Mouse (Mus musculus) cerebellum, adult 18-20 months (tissue): ENCODE measurements around the gene Isl1.

Source experiments
- DNase-seq, 2 experiments: peaks; one replicate each; pipeline ENCODE4 v3.0.0; 2021

Gene Isl1

DNA sequence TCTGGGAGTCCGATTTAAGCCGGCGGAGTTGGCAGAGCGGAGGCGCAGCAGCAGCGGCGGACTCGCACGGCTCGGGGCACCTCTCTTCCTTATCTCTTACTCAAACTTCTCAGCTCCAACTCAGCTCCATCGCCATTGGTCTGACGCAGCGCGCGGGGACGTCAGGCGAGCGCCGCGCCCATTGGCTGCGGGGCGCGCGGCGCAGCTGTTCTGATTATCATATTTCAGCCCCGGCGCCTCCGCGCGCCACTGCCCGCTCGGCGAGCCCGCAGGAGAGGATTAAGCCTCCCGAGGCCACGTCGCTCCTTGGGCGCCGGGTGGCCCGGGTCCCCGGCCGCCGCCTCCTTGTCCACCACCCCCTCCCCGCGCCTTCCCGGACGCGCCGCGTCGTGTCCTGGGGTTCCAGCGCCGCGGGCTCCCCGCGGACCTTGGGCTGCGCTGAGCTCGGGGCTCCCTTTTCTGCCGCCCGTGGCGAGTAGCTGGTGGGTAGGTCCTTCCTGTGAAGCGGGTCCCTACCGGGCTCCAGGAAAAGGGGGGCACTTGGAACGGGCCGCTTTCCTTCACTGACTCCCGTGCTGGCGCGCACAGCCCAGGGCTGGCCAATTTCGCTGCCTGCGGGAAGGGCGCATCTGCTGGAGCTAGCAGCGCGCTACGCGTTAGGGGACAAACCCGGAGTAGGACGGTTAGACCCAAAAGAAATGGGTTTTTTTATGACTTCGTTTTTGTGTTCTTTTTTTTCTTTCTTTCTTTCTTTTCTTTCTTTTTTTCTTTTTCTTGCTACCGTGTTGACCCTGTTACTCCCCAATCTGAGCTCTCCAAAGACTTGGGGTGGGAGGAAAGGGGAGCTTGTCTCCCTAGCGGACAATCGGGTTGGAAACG, at the start of gene Isl1:
Isl1 (minus strand) TSS at position 106 of the 879 bp plus-strand sequence.
- no peak for DNase-seq

GRCm38 (mm10) chr13:116335763-116336162, 26.3 kb upstream of the Isl1 start:
- DNase-seq, result no peak

DNA sequence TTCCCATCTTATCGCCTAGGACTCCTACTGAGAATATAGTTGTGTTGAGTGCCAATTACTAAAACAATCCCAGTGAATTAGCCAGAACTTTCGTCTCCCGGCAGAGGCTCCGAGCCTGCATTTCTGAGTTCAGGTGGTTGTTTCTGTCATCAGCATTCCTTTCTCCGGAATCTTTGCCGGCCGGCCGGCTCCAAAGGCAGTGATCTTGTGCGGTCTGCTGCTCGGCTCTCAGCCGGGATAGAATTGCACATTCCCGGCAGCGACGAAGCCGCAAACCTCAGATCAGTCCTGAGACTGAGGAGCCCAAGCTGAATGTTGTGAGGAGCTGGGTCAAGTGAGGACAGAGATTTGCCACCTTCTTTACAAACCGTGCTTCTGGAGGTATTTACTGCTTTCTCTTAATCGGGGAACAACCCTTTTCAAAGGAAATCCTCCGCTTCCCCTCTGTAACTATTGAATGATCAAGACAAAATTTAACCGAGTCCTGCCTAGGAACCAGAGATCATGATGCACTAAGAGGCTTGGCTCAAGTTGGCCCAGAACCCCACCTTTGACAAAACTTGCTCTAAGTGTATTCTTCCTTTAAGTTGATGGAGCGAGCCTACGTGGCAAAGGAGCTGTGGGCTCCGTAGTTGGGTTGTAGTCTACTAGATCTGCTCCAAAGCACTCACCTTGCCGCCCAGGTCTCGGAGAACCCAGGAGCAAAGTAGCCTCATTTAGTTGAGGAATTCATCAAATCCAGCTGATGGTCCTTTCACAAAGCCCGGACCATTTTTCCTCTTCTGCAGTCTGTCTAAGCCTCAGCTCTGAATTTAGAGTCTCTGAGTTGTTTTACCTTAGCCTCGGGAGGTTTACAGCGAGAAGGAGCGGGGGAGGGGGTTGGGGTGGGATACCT, 4.4 kb upstream of the Isl1 start:
- no peak for DNase-seq

DNA sequence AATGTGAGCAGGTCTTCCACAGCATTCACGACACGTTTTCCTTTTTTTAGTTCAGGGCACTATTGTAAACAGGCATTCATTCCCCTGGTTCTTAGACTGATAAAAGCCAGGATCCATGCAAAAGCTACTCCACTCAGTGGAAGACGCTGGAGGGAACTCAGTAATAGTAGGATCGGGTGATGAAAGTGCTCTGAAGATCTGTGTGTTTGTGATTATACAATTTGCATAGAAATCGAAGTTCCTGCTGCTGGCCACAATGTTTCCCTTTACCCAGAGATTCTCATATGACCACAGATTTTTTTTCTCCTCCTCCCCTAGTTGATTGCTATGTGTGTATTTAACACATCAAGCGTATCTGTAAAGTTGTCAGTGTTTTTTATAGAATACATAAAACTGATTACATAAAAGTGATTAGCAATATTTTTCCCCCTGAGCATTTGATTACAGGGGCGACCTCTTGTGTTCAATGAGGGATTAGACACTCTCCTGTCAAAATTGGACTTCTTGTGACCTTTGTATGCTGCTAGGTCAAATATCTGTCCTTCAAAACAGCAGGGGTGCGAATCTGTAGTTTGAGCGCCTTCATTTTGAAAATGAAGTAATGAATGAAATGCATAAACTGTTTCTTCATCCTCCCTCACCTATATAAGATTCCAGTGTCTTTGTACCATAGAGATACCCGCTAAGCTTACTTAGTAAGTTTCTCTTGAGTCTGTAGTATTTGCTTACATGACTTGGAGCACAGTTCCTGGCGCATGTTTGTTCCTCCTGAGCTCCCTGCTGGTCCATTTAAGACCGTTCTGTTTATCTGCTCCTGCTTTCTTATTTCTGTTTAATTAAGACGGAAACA, 2.6 kb upstream of the Isl1 start:
- DNase-seq, result no peak

- DNase-seq, result no peak
Observed at GRCm38 (mm10) chr13:116311011-116311410, 1.5 kb upstream of the Isl1 start.

- DNase-seq, result no peak
Observed at GRCm38 (mm10) chr13:116310463-116310765, 925 bp upstream of the Isl1 start.

- no peak for DNase-seq
Observed at GRCm38 (mm10) chr13:116308933-116309583, 431 bp downstream of the Isl1 start.

DNA sequence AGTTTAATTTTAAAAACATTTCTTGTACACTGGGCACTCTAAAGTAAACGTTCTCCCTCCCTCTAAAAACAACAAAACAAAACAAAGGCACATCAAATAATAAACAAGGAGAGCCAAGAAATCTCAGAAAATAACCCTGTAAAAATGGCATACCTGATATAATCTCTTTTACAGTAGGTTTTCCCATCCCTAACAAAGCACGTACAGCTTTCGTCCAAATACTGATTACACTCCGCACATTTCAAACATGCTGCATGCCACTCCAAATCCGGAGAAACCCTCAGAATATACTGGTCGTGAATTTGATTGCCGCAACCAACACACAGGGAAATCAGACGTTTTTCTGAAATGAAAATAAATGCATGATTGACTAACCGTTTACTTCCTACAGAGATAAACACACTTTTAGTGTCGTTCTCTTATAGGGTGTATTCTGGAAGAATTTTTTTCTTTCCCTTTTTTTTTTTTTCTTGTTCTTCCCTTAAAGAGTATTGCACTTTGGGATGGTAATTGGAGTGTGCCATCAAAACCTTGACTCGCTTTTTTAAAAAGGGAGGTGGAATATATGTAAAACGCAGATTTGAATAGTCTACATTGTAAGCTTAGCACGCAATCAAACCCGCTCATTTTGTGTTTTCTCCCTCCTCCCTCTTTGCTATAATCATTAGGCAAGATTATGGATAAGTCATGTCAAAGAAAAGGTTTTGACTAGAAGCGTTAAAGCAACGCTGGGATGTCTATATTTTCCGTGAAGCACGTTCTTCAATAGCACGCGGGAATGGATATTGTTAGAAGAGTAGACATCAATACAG, 1.2 kb downstream of the Isl1 start:
- DNase-seq, result no peak

DNA sequence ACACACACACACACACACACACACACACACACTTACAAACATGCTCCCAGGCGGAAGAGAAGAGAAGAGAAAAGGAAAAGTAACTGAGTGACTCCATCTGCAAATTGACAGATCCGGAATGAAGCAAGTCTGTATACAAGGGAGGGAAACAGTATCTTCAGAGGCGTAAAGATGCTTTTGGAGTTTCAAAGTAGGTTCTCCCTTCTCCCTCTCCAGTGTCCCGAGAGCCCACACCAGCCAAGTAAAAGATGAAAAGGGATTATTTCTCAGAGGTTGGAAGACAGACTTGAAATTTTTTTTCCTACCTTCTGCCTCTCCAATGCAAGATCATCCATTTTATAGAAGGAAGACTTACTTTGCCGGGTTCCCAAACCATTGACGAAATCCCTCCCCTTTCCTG, 2.9 kb downstream of the Isl1 start:
- DNase-seq, result no peak

DNA sequence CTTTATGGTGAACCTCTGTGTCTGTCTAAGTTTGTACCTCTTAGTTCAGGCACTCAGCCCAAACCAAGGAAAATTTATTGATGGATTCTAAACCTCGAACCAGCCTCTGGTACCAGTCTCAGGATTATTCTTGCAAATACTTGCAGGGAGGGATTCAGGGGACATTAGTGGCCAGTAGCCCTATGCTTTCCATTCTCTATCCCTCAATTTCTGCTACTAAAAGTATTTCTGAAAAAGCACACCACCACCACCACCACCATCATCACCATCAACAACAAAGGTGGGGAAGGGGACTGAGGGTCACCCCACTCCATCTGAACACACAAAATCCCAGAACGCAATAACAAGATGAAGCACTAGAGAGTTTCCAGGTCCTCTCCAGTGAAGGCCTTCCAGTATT, 3.8 kb downstream of the Isl1 start:
- DNase-seq, result no peak

DNA sequence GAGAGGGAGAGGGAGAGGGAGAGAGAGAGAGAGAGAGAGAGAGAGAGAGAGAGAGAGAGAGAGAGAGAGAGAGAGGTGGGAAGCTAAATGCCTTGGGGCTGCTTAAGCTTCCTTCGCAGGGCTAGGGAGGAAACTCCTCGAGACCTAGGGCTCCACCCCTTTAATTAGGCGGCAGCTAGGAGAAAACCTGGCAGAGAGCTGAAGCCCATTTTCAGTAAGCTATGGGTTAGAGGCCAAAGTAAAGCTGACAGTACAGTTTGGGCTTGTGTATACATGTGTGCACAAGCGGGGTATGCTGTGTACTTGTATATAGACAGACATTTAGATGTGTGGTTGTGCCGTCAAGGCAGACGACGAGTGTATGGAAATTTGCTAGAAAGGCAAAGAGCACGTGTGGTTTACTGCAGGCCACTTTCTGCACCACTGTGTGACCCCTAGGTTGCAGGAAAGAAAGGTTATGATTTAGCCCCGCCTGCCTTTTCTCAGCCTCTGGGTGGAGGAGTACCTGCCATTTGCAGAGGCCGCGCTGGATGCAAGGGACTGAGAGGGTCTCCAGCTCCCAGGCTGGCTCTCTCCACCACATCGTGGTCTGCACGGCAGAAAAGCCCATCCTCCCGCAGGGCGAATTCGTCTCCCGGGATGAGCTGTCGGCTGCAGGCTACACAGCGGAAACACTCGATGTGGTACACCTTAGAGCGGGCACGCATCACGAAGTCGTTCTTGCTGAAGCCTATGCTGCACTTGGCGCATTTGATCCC, 4.6 kb downstream of the Isl1 start:
- no peak for DNase-seq

GRCm38 (mm10) chr13:116303766-116304165, 5.7 kb downstream of the Isl1 start:
- DNase-seq, result no peak

DNA sequence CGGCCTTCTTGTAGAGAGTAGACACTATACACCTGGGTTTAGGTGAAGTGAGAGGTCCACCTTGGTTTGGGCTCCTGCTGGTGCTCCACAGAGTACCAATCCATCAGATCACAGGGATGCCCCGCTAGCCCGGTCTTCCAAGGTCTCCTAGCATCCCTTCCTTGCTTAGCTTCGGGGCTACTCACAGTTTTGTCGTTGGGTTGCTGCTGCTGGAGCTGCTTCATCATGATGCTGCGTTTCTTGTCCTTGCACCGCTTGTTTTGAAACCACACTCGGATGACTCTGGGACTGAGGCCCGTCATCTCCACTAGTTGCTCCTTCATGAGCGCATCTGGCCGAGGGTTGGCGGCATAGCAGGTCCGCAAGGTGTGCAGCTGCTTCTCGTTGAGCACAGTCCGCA, 6.6 kb downstream of the Isl1 start:
- DNase-seq, result no peak

- no peak for DNase-seq
Observed at GRCm38 (mm10) chr13:116301706-116302105, 7.8 kb downstream of the Isl1 start.

- DNase-seq, result no peak
Observed at GRCm38 (mm10) chr13:116299241-116299640, 10.2 kb downstream of the Isl1 start.

DNA sequence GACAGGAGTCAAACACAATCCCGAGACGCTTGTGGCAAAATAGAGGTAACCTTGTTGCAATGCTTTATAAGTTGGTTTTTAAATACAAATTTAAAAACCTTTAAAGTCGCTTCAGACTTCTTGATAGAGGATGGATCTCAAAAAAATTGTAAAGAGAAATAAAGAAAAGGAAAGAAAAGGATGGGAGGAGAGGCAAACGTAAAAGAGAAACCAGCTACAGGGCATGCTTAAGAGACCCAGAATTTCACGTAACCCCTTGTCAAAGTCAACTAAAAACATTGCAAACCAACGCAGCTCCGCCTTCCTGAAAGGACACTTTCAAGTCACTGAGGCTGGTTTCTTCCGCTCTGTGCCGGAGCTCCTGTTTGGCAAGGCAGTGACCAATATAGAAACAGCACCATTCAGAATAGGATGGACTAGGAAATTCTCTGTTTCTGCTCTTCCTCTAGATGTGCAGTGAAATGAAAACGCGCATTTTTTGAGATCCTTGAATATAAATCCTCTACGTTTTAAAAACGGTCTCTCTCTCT, 10.8 kb downstream of the Isl1 start:
- DNase-seq, result no peak

DNA sequence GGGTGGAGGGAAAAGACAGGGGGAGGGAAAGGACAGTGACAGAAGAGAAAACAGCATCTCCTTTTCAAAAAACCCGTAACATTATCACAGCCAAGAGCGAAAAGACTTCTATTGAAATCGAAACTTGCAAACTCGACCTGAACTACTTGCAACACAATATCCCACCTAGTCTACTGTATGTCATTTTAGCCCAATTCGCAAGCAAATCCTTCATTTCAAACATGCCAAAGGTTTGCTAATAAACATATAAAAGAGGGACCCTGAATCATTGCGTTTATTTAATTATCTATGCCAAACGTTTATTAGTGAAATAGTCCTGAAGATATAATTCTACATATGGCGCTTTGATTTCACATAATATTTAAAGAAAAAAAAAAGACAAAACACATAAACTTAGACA, 11.5 kb downstream of the Isl1 start:
- DNase-seq, result no peak

- DNase-seq, result no peak
Observed at GRCm38 (mm10) chr13:116297048-116297811, 12.3 kb downstream of the Isl1 start.

GRCm38 (mm10) chr13:116295401-116295800, 14.1 kb downstream of the Isl1 start:
- DNase-seq, result no peak

DNA sequence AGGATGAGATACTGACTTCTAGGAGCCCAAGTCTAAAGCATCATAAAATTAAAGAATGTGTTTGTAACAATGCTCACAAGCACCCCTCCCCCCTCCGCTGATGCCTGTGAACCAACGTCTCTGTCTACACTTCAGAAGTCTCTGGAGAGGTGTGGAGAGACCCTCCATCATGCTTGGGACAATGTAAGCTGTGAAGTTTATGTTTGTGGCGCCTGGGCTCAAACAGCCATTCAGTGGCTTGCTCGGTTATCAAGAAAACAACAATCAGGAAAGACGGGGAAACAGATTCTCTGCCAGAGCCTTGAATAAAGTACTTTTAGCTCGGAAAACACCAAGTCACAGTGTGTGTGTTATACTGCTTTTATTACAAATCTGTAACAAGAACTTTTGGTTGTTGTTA, 14.8 kb downstream of the Isl1 start:
- DNase-seq, result no peak
